Mouse (Mus musculus) kidney, adult 11 months (tissue): ENCODE measurements around the gene Rxrg.

ENCODE experiments used
- DNase-seq: peaks from one replicate; pipeline ENCODE4 v3.0.0; 2022

The Rxrg gene

DNA sequence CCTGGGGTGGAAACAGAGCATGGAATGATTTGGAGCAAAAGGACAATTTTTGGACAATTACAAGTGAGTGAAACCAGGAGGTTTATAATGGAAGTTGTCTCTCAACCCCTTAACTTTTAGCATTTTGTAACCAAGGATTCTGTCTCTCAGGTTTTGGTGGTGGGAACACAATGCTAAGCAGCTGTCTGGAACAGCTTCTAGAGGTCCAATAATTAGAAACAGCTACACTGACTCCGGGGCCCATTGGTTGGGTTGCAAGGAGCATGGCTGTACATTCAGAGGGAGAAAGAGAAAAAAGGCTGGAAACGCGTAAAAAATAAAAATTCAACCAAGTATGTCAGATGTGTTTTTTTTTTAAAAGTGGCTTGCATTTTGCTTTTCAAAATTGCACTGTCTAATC lies 50.5 kb downstream of the Rxrg start:
- no peak for DNase-seq

DNA sequence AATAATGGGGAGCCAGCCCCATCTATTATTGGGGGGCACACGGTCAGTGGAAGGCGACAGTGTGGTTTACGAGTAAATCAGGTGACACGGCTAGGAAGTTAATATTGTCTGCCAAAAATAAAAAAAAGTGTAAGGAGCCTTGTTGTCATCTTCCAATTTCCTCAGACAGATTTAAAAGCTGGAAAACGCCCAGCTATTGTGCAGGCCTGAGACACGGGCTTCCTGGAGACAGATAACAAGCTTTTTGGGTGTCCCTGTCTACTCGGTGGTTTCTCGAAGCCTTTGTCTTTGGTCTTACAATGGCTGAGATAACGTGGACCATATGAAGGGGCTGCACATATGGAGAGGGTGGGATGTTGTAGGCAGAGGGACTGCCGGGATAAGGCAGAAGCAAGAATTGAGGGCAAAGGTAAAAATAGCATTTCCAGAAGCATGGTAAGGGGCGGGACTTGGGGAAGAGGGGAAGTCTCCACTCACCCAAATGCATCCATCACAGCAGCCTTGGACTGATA lies 51.0 kb downstream of the Rxrg start:
- DNase-seq = peak; percentile 41

DNA sequence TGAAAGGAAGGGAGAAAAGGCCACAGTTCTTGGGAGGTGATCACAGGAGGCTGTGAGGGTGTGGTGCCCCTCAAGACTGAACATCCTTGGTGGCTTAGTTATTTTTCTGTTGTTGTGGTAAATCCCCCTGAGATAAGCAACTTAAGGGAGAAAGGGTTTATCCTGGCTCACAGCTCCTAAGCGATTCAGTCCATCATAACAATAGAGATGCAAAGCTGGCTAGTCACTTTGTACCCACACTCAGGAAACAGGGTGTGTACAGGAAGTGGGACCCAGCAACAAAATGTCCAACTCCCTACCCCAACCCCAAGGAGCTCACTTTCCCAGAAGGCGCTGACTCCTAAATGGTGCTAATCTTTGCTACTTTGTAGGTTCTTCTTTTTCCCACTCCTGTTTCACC lies 54.2 kb downstream of the Rxrg start:
- no peak for DNase-seq

DNA sequence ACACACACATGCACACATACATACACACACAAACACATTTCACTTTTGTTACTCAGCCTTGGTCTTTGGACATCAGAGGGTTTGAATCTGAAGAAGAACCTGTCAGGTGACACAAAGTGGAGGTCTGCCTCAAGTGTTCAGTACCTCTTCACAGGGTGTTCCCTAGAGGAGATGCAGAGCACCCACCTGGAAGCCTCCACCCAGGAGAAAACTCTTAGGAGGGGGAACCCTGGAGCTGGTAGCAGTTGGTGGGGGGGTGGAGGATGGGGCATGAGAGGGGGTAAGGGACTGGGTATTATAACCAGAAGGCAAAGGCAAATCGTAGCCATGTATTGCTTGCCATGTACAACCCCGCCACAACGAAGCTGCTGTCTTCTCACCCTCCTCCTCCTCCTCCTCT lies 60.9 kb downstream of the Rxrg start:
- DNase-seq = no peak

DNA sequence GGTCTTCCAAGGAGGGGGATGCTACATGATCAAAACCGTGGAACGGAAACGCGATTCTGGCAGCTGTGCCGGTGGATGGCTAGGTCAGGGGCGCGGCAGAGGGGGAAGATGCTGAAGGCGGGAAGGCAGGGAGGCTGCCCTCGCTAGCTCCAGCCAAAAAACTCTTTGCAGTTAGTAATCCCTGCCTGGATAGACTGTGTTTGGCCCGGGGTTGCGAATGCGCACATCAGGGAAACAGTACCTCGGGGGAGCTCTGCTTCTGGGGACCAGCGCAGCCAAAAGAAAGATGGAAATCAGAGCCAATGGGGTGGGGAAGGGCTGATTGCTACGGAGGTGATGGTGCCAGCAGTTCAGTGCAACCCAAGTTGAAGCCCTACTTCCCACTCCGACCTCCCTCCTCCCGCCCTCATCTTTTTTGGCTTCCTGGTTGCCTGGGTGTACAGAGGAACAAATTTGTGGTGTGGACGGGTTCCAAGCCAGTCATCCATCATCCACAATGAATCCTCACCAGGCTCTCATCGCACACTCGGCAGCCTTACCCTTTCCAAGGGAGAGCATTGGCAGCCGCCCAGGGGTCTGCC lies 62.4 kb downstream of the Rxrg start:
- peak; percentile 28 for DNase-seq

DNA sequence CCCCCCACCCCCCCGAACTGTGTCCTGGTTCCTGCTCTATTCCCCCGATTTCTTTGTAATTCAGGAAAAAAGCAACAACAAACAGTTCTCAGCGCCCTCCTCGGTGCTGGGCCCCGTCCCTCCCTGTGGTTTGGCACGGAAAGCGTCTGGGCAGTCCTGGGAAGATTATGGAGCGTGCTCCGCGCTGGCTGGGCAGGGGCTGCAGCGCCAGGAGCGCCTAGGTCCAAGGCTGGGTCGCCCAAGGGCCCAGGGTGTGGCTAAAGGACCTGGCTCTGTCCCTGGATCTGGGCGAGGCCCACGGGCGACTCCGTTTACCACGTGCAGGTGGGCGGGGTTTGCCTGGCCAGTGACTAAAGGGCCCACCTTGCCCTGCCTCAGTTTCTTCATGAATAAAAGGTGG lies 62.9 kb downstream of the Rxrg start:
- DNase-seq = no peak

DNA sequence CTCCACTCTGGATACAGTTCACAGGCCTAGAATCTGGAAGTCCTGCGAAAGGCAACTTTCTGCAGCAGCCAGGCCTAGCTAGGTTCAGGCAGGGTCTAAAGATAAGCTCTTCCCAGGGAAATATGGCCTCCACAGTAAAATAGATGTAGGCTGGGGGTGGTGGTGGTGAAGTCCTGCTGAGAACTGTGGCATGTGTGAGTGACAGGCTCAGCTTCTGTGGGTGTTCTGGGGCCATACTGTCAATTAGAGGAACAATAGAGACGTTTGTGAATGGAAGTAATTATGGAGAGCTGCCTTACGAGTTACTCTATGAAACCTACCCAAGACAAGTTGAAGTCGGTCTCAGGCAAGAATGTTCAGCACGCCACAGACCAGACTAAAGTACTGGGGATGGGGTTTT lies 65.0 kb downstream of the Rxrg start:
- DNase-seq = no peak

DNA sequence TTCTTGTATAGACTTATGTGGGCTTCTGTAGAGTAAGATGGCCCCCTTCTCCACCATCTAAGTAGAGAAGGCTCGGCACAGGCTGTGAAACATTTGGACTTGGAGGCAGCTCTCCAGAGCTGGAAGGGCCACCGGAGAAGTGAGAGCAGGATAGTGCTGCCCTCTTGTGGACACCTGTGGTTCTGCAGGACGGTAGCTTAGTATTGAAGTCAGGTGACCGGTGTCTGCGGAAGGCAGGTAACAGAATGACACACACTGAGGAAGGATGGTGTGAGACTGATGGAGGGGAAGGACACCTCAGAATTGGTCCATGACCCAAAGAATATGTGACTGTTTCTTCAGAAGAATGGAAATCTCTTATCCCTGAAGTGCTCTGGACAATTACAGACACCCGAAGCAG lies 71.6 kb downstream of the Rxrg start:
- DNase-seq = peak; percentile 36

DNA sequence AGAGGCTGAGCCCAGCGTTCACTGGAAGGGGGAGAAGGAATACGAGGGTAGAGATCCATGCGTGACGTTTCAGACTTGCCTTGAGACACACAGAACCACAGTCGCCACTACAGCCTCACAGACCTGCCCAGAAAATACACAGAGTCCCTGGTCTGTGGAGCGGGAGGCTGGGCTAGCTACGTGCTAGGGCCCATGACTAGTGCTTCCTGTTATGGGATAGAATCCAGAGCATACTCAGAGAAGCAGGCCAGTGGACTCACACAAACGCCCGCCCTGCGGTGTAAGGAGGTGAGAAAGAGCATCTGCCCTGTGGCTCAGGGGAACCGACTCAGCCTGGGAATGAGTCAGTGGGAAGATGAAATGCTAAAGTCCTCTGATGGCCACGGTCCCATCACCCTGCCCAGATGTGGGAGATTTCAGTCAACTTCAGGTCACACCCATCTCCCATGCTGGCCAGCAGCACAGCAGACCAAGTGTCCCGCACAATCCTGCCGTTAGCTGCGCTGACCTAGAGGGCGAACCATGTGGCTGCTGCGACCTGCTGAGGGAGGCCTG lies 74.3 kb downstream of the Rxrg start:
- DNase-seq = no peak

DNA sequence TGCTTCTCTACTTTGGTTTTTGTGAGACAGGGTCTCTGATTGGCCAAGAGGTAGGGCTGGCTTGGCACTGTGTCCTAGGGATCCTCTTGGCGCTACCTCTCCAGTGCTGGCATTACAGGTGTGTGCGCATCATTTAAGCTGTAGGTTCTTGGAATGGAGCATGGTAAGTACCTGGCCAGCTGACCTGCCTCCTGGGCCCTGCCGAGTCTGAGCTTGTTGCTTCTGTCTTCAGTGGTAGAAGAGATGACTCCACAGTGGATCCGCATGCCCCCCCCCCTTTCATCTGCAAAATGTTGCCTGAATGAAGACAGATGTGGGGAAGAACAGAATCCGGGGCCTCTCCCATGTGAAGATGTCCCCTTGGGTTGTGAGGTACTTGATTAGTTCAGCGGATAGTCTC lies 80.9 kb downstream of the Rxrg start:
- DNase-seq = no peak

DNA sequence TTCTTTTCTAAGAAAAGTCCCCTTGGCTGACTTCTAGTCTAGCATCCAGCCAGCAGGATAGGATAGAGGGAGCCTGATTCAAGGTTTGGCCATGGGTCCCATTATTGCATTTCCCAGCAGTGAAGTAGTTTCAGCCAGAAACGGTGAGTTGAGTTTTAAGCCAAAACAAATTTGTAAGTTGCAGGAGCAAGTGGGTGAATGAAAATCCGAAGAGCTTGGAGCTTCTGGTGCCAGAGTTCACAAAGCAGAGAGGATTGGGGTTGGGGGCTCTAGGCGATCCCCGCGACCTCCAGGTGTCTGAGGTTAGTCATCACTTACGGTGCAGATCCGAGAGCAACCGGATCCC lies 89.8 kb downstream of the Rxrg start:
- no peak for DNase-seq

DNA sequence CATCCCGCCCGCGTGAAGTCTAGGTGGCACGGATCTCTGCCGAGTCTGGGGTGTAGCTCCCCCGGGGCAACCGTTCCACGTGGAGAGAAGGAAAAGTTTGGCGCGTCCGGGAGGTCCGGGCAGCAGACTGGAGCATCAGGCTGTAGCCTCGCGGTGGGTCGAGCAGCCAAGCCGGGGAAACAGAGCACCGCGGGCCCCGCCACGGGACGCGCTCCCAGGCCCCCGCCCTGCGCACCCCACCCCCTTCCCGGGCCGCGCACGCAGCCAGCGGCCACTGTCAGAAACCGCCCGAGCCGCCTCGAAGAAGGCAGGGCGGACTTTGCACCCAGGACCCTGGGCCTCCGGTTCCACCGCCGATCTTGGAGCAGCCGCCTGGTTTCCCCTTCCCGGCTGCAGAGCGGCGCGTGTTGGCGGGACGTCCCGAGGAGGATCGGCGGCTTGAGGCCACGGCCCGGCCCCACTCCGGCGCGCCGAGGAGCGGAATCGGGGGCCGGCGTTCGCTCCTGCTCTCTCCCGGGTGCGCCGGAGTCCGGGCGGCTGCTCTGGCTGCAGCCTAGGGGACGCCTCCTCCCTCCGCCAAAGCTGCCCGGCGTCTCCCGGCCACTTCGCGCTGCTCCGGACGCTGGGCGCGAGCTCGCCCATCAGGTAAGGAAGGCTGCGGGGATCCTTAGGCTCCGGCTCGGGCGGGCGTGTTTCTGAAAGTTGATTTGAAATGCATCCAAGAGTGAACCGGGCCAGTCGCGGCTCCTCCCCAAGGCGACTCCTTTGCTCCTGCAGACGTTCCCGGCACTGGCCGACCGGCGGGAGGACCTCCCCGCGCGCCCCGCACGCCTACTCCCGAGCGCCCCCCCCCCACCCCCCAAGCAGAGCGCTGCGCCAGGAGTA lies 90.4 kb downstream of the Rxrg start:
- DNase-seq = peak; percentile 36

DNA sequence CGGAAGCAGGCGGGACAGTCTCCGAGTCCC lies 90.9 kb downstream of the Rxrg start, which contains the start of gene Lmx1a:
Gene Lmx1a (plus strand): TSS at position 6 of the 30 bp plus-strand sequence.
- DNase-seq = no peak
